Mouse (Mus musculus): ENCODE results near the gene Armh3. TPM values are rescaled to one million over a fixed set of nuclear protein-coding genes. Genes with fewer than 3 reads are reported as not detected.
"Not testable (repeated sequence)": the region's sequence is repeated elsewhere in the genome, so short reads cannot be mapped to it uniquely, and the experiment has no call there.

Armh3 gene
- total RNA-seq, 2 experiments from 2014 or later: 14.6 to 19.2 TPM

DNA sequence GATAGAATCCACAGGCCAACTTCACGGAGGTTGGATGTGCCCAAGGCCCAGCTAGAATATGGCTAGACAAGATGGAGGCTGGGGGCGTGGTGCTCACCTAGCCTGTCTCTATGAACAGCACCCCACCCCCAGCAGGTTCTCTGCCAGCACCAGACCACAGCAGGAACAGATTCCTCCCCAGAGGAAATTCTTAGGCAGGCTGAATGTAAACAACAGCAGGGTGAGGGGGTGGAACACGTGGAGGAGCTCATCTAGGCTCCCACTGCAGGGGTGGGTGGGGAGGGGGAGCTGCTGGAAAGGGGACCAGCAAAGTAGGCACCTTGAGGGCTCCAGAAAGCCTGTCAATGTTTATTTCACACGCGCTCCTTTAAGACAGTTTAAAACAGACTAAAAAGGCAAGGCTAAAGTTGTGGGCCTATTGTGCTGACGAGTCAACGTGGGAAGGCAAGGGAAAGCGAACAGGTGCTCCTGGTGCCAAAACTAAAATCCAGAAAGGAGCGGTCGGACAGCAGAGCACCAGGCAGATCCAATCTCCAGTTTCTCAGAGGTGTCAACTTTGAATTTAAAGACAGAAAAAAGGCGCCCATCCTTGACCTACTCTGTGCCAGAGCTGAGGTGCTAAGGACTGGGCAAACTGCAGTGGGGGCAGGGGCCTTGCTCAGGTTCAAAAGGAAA, 180.3 kb downstream of the Armh3 start:
- DNase-seq: no peak

DNA sequence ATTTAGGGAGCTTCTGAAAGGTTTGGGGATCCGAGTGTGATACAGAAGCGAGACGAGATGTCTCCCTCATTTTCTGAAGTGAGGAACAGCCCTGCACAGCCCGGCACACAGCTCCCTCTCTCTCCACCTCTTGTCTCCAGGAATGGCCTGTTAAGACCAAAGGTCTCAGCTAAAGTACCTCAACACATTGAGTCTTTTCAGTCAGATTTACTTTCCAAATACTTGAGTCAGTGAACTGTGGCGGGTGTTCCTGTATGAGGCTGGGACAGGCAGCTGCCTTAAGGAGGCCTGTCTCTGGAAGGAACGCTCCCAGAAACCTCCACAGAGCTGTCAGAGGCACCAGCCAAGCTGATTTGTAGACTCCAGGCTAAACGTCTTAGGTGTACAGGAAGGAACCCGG, 181.6 kb downstream of the Armh3 start:
- DNase-seq: no peak

GRCm38 (mm10) chr19:45815831-45816405, 182.4 kb downstream of the Armh3 start, which contains the start of gene Kcnip2:
Gene Kcnip2, minus strand, starts transcription at chr19:45816061.
- DNase-seq: peak; percentile 33

DNA sequence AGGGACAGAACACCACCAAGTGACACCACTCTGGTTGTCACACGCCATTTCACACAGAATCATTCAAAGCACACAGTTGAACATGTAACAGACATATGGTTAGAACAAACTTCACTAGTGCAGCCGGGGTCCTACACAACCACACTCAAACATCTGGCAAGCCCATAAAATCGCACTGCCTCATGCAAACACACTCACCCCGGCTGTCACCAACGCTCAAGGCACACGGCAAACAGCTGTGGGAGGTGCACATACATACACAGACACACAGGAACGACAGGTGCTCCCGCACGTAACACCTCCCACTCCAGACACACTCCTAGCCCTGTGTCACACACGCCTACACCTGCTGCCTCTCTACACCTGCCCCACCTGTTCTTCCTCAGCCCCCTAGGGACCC, 183.1 kb downstream of the Armh3 start:
- DNase-seq: no peak

GRCm38 (mm10) chr19:45813801-45814200, 184.5 kb downstream of the Armh3 start:
- peak; percentile 38 for DNase-seq

- peak; percentile 92 for DNase-seq
Observed at GRCm38 (mm10) chr19:45813263-45813662, 185.0 kb downstream of the Armh3 start.

DNA sequence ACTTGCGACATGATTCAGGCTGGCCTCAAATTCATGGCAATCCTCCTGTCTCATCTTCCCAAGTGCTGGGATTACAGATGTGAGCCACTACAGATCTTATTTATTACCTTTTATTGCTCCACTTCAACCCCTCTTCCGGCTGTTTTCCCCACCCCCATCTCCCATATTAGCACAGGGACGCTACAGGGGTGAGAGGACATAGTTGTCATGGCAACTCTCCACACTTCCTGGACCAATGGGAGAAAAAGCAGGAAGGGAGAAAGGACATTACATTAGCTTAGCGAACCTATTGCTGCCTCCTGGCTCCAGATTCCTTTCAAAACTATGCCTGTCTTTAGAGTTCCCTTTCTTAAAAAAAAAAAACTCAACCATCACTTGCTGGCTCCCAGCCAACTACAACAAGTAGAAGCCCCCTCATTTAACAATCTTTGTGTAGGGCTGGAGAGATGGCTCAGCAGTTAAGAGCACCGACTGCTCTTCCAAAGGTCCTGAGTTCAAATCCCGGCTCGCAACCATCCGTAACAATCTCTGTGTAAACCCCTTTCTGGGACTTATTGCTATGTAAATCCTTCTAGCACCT, 185.5 kb downstream of the Armh3 start:
- DNase-seq: no peak

DNA sequence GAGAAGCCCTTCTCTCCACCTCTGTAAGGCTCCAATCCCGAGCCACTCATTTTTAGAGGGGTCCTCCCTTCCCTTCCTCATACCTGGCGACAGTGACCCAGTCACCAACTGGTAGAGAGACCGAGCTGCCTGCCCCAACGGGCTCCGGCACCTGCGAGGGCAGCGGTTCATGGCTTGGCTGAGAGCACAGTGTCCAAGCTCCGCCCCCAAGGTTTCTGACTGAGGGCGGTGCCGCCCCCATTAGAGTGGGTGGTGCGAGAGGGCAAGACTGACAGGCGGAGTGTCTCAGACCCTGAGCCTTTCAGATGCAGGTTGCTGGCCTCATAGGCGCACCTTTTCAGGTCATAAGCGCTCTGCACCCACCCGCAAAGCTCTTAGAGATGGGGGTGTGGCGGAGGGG, 186.2 kb downstream of the Armh3 start:
- DNase-seq: peak; percentile 78

- DNase-seq: no peak
Observed at GRCm38 (mm10) chr19:45811028-45811674, 187.1 kb downstream of the Armh3 start.

GRCm38 (mm10) chr19:45807732-45808131, 190.6 kb downstream of the Armh3 start:
- DNase-seq: no peak

DNA sequence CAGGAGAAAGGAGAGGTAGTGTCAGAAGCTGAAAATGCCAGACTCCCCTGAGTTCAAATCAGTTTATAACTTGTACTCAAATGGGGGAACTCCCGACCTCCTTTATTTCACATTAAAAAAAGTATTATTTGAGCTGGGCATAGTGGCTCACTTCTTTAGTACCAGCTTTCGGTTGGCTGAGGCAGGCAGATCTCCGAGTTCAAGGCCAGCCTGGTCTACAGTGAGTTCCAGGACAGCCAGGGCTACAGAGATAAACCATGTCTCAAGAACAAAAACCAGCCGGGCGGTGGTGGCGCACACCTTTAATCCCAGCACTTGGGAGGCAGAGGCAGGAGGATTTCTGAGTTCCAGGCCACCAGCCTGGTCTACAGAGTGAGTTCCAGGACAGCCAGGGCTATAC, 192.5 kb downstream of the Armh3 start:
- DNase-seq: not testable (repeated sequence)

GRCm38 (mm10) chr19:45804593-45805368, 193.5 kb downstream of the Armh3 start:
- peak; percentile 46 for DNase-seq

DNA sequence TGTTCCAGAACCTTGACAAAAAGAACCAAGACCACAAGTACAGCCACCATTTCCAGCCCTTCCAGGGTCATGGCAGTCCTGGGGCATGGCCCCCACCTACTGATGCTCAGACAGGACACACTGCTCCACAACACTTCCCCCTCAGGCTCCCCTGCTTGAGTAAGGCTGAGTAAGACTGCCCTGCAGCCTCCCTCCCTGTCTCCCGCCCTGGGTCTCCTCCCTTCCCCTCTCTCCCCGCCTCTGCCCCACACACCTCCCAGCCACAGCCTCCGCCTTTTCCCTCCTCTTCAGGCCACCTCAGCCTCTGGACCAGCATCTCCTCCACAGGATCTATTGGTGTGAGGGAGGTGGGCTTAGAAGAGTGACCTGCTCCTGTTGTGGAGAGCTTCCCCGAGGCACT, 194.9 kb downstream of the Armh3 start:
- DNase-seq: no peak

DNA sequence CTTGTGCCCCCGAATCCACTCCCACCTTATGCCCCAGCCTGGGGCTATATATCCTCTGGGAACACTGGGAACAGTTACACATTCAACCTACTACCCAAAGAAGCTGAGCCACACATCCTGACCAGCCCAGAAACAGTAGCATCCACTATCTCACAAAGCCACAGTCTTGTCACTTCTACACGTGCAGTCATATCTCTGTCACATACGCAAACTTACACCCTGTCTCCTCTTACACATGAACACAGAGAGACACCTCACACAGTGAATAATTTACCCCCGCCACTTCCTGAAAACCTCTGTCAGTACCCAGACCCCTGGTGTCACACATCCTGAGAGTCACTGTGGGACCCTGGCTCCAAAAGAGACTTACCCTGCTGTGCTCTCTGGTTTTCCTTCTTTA, 195.6 kb downstream of the Armh3 start:
- DNase-seq: no peak

GRCm38 (mm10) chr19:45796879-45797278, 201.4 kb downstream of the Armh3 start:
- DNase-seq: no peak

DNA sequence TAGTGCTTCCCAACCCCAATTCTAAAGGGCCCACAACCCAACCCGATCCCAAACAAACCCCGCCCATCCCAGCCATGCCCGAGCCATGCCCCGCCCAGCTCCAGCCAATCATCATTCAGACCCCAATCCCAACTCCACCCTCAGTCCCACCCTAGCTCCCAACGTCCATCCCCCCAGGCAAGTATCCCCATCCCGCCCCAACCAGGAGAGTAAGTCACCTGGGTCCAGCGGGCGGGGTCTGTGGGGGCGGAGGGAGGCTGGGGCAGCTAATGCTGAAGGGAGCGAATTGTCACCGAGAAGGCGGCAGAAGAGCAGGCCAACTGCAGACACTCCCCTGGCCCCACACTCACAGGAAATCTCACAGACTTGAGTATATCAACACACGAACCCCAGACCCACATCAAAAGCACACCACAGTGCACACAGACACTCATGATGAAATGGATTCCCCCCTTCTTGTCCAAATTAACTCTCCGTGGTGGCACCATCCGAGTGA, 202.2 kb downstream of the Armh3 start:
- peak; percentile 27 for DNase-seq

- DNase-seq: no peak
Observed at GRCm38 (mm10) chr19:45795406-45795944, 202.8 kb downstream of the Armh3 start.

- no peak for DNase-seq
Observed at GRCm38 (mm10) chr19:45794718-45795117, 203.6 kb downstream of the Armh3 start.

GRCm38 (mm10) chr19:45792404-45792803, 205.9 kb downstream of the Armh3 start:
- DNase-seq: no peak

- DNase-seq: no peak
Observed at GRCm38 (mm10) chr19:45789888-45790874, 208.1 kb downstream of the Armh3 start.

GRCm38 (mm10) chr19:45789365-45789764, 208.9 kb downstream of the Armh3 start:
- no peak for DNase-seq
